Mouse (Mus musculus) brain, embryonic 14.5 days (tissue): ENCODE measurements around the gene Pdpn.

Experiments
- CTCF ChIP-seq: fragments of 200-500 bp; IDR thresholded peaks from 2 replicates; pipeline ENCODE4 v1.5.1; 2012; ENCODE audit warnings: inconsistent platforms, mild to moderate bottlenecking, moderate library complexity, borderline replicate concordance; ENCODE audit not compliant: insufficient read depth, insufficient read length; ENCODE audit errors: extremely low read depth
- POLR2A ChIP-seq: fragments of 200-500 bp; IDR thresholded peaks from 2 replicates; pipeline ENCODE4 v1.6.1; 2012; ENCODE audit warnings: mild to moderate bottlenecking, inconsistent platforms, borderline replicate concordance; ENCODE audit not compliant: poor library complexity, insufficient read depth, insufficient read length, severe bottlenecking; ENCODE audit errors: extremely low read depth

DNA sequence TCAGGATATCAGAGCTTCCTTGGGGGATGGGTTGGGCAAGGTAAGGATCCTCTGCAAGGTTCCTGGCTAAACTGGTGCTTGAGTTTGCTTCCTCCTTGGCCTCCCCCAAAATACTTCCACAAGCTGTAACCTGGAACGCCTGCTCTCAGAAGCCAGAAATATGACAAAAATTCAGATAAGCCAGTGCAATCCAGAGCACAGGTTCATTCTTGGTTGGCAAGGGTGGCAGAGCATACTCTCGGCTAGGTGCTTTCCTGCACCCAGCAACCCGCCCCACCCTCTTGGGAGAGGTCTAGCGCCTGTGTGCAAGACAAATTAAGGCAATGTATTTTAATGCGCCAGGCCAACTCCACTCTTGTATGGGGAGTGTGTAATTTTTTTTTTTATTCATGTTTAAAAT lies 3.2 kb downstream of the Pdpn start:
- TF ChIP-seq POLR2A (no peak), CTCF (no peak)
